Mouse (Mus musculus): ENCODE data around the gene Paxx. TPM values are rescaled to one million over a fixed set of nuclear protein-coding genes. Genes with fewer than 3 reads are reported as not detected.

The Paxx gene
- total RNA-seq, 2 experiments from 2014 or later: 55.7 to 62.1 TPM

- no peak for TF ChIP-seq CTCF (conservative IDR thresholded peaks at IDR 0.05)
- DNase-seq (ENCODE audit: low spot score in 2 of 2): no peak
- Histone ChIP-seq H3K27ac (no peak within 1 kb of the TSS), H3K4me3 (no peak within 1 kb of the TSS)
Measured at GRCm38 (mm10) chr2:25456205-25456953, 4.5 kb downstream of the Paxx start, which contains the start of gene Clic3. Gene Clic3 (plus strand): TSS chr2:25456838.

- no peak for DNase-seq (ENCODE audit: low spot score in 2 of 2)
- Histone ChIP-seq H3K27ac (no peak overlapping the region), H3K4me3 (no peak overlapping the region)
- no peak for TF ChIP-seq CTCF (conservative IDR thresholded peaks at IDR 0.05)
Measured at GRCm38 (mm10) chr2:25452951-25453350, 7.9 kb downstream of the Paxx start.

- no peak overlapping the region for H3K4me3 ChIP-seq
- DNase-seq (ENCODE audit: low spot score in 2 of 2): no peak
- no peak for TF ChIP-seq CTCF (conservative IDR thresholded peaks at IDR 0.05)
- H3K27ac ChIP-seq: no peak overlapping the region
Measured at GRCm38 (mm10) chr2:25450853-25451647, 9.8 kb downstream of the Paxx start.

- Histone ChIP-seq H3K27ac (no peak overlapping the region), H3K4me3 (no peak overlapping the region)
- DNase-seq (ENCODE audit: low spot score in 2 of 2): no peak
- TF ChIP-seq CTCF (conservative IDR thresholded peaks at IDR 0.05): no peak
Measured at GRCm38 (mm10) chr2:25442682-25443081, 18.2 kb downstream of the Paxx start.

- no peak for DNase-seq (ENCODE audit: low spot score in 2 of 2)
- Histone ChIP-seq H3K4me3 (no peak overlapping the region), H3K27ac (no peak overlapping the region)
- TF ChIP-seq CTCF (conservative IDR thresholded peaks at IDR 0.05): no peak
Measured at GRCm38 (mm10) chr2:25441067-25441466, 19.8 kb downstream of the Paxx start.

- H3K4me3 ChIP-seq: no peak overlapping the region
- no peak for DNase-seq (ENCODE audit: low spot score in 2 of 2)
- no peak overlapping the region for H3K27ac ChIP-seq
- no peak for TF ChIP-seq CTCF (conservative IDR thresholded peaks at IDR 0.05)
Measured at GRCm38 (mm10) chr2:25436286-25436820, 24.5 kb downstream of the Paxx start.

- H3K27ac ChIP-seq: no peak overlapping the region
- no peak overlapping the region for H3K4me3 ChIP-seq
- TF ChIP-seq CTCF (conservative IDR thresholded peaks at IDR 0.05): no peak
- DNase-seq (ENCODE audit: low spot score in 2 of 2): no peak
Measured at GRCm38 (mm10) chr2:25434292-25434691, 26.6 kb downstream of the Paxx start.

- TF ChIP-seq CTCF (conservative IDR thresholded peaks at IDR 0.05): no peak
- no peak for DNase-seq (ENCODE audit: low spot score in 2 of 2)
- Histone ChIP-seq H3K4me3 (no peak overlapping the region), H3K27ac (no peak overlapping the region)
Measured at GRCm38 (mm10) chr2:25433101-25433500, 27.8 kb downstream of the Paxx start.

GRCm38 (mm10) chr2:25432326-25433098 lies 28.4 kb downstream of the Paxx start:
- no peak overlapping the region for H3K27ac ChIP-seq
- TF ChIP-seq CTCF (conservative IDR thresholded peaks at IDR 0.05): no peak

GRCm38 (mm10) chr2:25431308-25431855 lies 29.5 kb downstream of the Paxx start:
- no peak for TF ChIP-seq CTCF (conservative IDR thresholded peaks at IDR 0.05)
- Histone ChIP-seq H3K27ac (peak overlapping the region; percentile 95), H3K4me3 (peak overlapping the region; percentile 87; the same call in 1 of the 2 replicates)
- DNase-seq (ENCODE audit: low spot score in 2 of 2): no peak

More at GRCm38 (mm10) chr2:25432326-25433098, 28.4 kb downstream of the Paxx start:
- no peak for DNase-seq (ENCODE audit: low spot score in 2 of 2)
- H3K4me3 ChIP-seq: no peak overlapping the region; the same call in 1 of the 2 replicates

GRCm38 (mm10) chr2:25430395-25431233 lies 30.3 kb downstream of the Paxx start:
- TF ChIP-seq CTCF (conservative IDR thresholded peaks at IDR 0.05): no peak
- H3K27ac ChIP-seq: peak overlapping the region; percentile 95
- peak overlapping the region; percentile 87 for H3K4me3 ChIP-seq
- DNase-seq (ENCODE audit: low spot score in 2 of 2): peak in 1 of 2 experiments; percentile 53

Data from layer of hippocampus, adult 2 months (tissue).